Mouse (Mus musculus) lung, embryonic 15.5 days (tissue): ENCODE measurements around the gene Bcat2. TPM values are rescaled to one million over a fixed set of nuclear protein-coding genes. Genes with fewer than 3 reads are reported as not detected.

Experiments
- ATAC-seq: fragments of 200-750 bp; cut with Nextera tagmentation; 2 replicates; pipeline ENCODE4 v1.8.0; 2017; ENCODE audit warnings: moderate number of reproducible peaks, borderline replicate concordance; ENCODE audit not compliant: low FRiP score, low TSS enrichment; ENCODE audit errors: extremely low read depth
- H3K27ac ChIP-seq: fragments of 300-500 bp; sonication (generic); 2 replicates; pipeline ENCODE4 v1.5.1; 2015; ENCODE audit warnings: moderate library complexity, mild to moderate bottlenecking, inconsistent platforms
- H3K27me3 ChIP-seq: fragments of 300-500 bp; sonication (generic); 2 replicates; pipeline ENCODE4 v1.6.1; 2015; ENCODE audit warnings: inconsistent platforms
- H3K36me3 ChIP-seq: fragments of 300-500 bp; sonication (generic); 2 replicates; pipeline ENCODE4 v1.6.1; 2015; ENCODE audit warnings: inconsistent platforms
- H3K4me1 ChIP-seq: fragments of 300-500 bp; sonication (generic); 2 replicates; pipeline ENCODE4 v1.6.1; 2015; ENCODE audit warnings: inconsistent platforms
- H3K4me2 ChIP-seq: fragments of 300-500 bp; sonication (generic); 2 replicates; pipeline ENCODE4 v1.6.1; 2015; ENCODE audit warnings: inconsistent platforms, mild to moderate bottlenecking, moderate library complexity
- H3K4me3 ChIP-seq: fragments of 300-500 bp; sonication (generic); 2 replicates; pipeline ENCODE4 v1.5.1; 2015; ENCODE audit warnings: mild to moderate bottlenecking, inconsistent platforms
- H3K9ac ChIP-seq: fragments of 300-500 bp; sonication (generic); 2 replicates; pipeline ENCODE4 v1.6.1; 2015; ENCODE audit warnings: inconsistent platforms
- H3K9me3 ChIP-seq: fragments of 300-500 bp; sonication (generic); 2 replicates; pipeline ENCODE4 v1.6.1; 2016; ENCODE audit warnings: inconsistent platforms
- WGBS: fragments of 180-500 bp; shearing (Covaris S2); methylation state at CpG from one replicate; pipeline ENCODE4 v1.1.7; 2015; 5-methylcytosine and 5-hydroxymethylcytosine counted together
- polyA plus RNA-seq: library from polyadenylated mRNA; unstranded; fragments of >200 nt; fragmentation: Nextera tagmentation; extraction: Ambion mirVana; gene quantifications from 2 replicates; pipeline ENCODE4 v1.2.1, GENCODE M21; 2015

Gene Bcat2
- polyA plus RNA-seq, 1 experiment from 2014 or later = 62.5 TPM

DNA sequence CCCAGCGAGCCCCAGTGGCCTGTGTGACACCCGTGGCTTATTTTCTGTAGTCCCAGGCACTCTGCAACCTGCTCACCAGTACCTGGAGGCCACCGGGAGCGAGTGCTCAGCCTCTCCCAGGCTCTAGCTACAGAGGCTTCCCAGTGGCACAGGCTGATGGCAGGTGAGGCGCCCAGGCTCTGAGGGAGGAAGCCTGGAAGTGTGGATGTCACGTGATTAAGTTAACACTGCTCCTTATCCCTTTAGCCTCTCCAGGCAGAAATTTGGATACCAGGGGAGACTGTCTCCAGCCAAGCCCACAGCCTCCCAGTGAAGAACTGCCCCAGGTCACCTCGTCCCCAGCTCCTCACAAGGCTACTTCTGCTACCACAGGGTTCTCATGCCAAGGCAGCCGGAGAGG, 16.4 kb upstream of the Bcat2 start:
- H3K4me2 ChIP-seq = no peak overlapping the region
- H3K4me3 ChIP-seq = no peak overlapping the region
- ATAC-seq = no peak
- 0 out of 2 replicates have a peak, but pooled peaks cover 1% of the 10 kb centered on the region for H3K4me1 ChIP-seq
- H3K36me3 ChIP-seq = no peaks in the 10 kb centered on the region
- H3K27me3 ChIP-seq = no peaks in the 10 kb centered on the region
- 52% methylated on average over 8 of the region's 8 CpGs for WGBS
- H3K27ac ChIP-seq = no peak overlapping the region
- H3K9me3 ChIP-seq = no peaks in the 10 kb centered on the region
- H3K9ac ChIP-seq = no peak overlapping the region

DNA sequence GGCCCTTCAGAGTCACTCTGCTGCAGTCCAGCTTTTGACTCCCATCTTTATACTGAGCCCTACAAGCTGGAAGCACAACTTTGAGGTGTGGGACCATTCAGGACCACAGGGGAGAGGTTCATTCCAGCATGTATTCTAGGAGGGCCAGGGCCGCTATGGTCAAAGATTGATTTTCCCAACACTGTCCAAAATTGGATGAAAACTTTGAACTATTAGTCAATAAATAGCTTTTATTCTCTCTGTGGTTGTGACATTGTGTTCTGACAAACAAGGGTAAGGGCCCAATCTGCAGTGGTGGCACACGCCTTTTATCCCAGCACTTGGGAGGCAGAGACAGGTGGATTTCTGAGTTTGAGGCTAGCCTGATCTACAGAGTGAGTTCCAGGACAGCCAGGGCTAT, 16.0 kb upstream of the Bcat2 start:
- 91% methylated on average over 2 of the region's 2 CpGs for WGBS

GRCm38 (mm10) chr7:45554744-45555143, 15.2 kb upstream of the Bcat2 start, which contains the start of gene Hsd17b14:
Hsd17b14 (plus strand) TSS chr7:45554893.
- Histone ChIP-seq H3K4me3 (no peak within 1 kb of the TSS), H3K4me1 (0 out of 2 replicates have a peak, but pooled peaks cover 6% of the 10 kb centered on the region), H3K4me2 (no peak within 1 kb of the TSS), H3K27me3 (no peaks in the 10 kb centered on the region), H3K9ac (no peak within 1 kb of the TSS), H3K9me3 (no peaks in the 10 kb centered on the region), H3K36me3 (no peaks in the 10 kb centered on the region), H3K27ac (no peak within 1 kb of the TSS)
- no peak for ATAC-seq
- 22% methylated on average over 8 of the region's 8 CpGs for WGBS

More for the DNA sequence above, 16.0 kb upstream of the Bcat2 start:
- H3K27me3 ChIP-seq = no peaks in the 10 kb centered on the region
- H3K4me2 ChIP-seq = no peak overlapping the region
- 0 out of 2 replicates have a peak, but pooled peaks cover 6% of the 10 kb centered on the region for H3K4me1 ChIP-seq
- H3K9ac ChIP-seq = no peak overlapping the region
- no peak overlapping the region for H3K27ac ChIP-seq
- no peak overlapping the region for H3K4me3 ChIP-seq
- H3K9me3 ChIP-seq = no peaks in the 10 kb centered on the region
- no peak for ATAC-seq
- no peaks in the 10 kb centered on the region for H3K36me3 ChIP-seq

- Histone ChIP-seq H3K9ac (no peak overlapping the region), H3K9me3 (no peaks in the 10 kb centered on the region), H3K4me2 (no peak overlapping the region), H3K27ac (no peak overlapping the region), H3K4me3 (no peak overlapping the region), H3K36me3 (no peaks in the 10 kb centered on the region), H3K27me3 (no peaks in the 10 kb centered on the region), H3K4me1 (peaks cover 8% of the 10 kb centered on the region; the same call in 1 of the 2 replicates)
- no peak for ATAC-seq
- 14% methylated on average over 8 of the region's 8 CpGs for WGBS
Observed at GRCm38 (mm10) chr7:45555787-45556186, 14.2 kb upstream of the Bcat2 start.

DNA sequence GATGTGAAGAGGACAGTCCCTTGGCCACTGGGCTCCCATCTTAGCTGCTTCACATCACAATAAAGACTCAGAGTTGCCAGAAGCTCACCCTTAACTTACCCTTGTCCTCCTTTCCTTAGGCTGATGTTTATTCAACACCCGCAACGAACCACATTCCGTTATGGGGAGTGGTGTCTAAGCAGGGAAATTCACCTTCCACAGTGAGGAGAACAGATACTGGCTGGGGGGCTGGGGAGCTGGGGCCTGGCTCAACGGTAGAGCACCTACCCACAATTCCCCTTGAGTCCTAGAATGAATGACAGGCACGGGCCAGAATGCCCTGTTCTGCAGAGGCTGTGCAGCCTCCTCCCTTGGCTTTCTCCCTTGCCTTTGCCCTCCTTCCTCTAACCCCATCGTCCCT, 11.0 kb upstream of the Bcat2 start:
- Histone ChIP-seq H3K9ac (no peak overlapping the region), H3K4me2 (no peak overlapping the region), H3K9me3 (no peaks in the 10 kb centered on the region), H3K4me3 (no peak overlapping the region), H3K36me3 (no peaks in the 10 kb centered on the region), H3K27me3 (no peaks in the 10 kb centered on the region), H3K4me1 (peaks cover 23% of the 10 kb centered on the region), H3K27ac (0 out of 2 replicates have a peak overlapping the region, but pooled peaks have one; percentile 29)
- WGBS = 24% methylated on average over 5 of the region's 6 CpGs
- no peak for ATAC-seq

GRCm38 (mm10) chr7:45560241-45560640, 9.7 kb upstream of the Bcat2 start:
- no peaks in the 10 kb centered on the region for H3K36me3 ChIP-seq
- H3K9me3 ChIP-seq = no peaks in the 10 kb centered on the region
- no peak overlapping the region for H3K4me2 ChIP-seq
- WGBS = 74% methylated on average over 7 of the region's 7 CpGs
- no peak overlapping the region for H3K27ac ChIP-seq
- H3K27me3 ChIP-seq = no peaks in the 10 kb centered on the region
- ATAC-seq = no peak
- no peak overlapping the region for H3K4me3 ChIP-seq
- peaks cover 23% of the 10 kb centered on the region for H3K4me1 ChIP-seq
- no peak overlapping the region for H3K9ac ChIP-seq

DNA sequence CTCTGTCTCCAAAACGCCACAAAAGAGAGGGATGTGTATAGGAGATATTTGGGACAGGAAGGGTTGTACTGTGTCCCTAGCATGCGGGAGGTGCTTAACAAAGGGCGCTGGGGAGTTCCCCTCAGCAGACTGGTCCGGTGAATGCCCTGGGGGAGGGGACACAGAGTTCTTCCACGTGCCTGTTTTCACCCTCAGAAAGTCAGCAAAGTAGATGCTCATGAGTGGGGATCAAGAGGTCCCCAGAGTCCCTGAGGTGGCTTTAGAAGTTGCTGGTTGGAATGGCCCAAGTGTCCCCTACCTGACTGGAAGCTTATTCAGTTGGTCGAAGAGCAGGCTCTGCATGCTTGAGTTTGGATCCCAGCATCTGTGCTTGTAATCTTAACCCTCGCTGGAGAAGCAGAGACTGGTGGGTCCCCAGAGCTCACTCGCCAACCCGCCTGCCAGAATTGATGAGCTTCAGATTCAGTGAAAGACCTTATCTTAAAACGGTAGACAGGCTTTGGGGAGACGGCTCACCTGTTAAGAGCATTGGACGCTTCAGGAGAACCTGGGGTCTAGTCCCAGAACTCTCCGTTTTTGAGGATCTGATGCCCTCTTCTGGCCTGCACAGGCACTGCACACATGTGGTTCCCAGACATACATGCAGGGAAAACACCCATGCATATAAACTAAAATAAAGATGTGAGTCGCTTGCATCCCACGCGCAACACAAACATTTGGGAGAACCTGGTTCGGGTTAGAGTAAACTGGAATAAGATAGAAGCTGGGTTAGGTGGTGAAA, 8.9 kb upstream of the Bcat2 start:
- no peak overlapping the region for H3K27ac ChIP-seq
- no peaks in the 10 kb centered on the region for H3K36me3 ChIP-seq
- peak overlapping the region; percentile 36 for H3K4me2 ChIP-seq
- no peaks in the 10 kb centered on the region for H3K9me3 ChIP-seq
- no peaks in the 10 kb centered on the region for H3K27me3 ChIP-seq
- no peak for ATAC-seq
- 15% methylated on average over 17 of the region's 17 CpGs for WGBS
- peaks cover 23% of the 10 kb centered on the region for H3K4me1 ChIP-seq
- no peak overlapping the region for H3K4me3 ChIP-seq
- 0 out of 2 replicates have a peak overlapping the region, but pooled peaks have one; percentile 5 for H3K9ac ChIP-seq

DNA sequence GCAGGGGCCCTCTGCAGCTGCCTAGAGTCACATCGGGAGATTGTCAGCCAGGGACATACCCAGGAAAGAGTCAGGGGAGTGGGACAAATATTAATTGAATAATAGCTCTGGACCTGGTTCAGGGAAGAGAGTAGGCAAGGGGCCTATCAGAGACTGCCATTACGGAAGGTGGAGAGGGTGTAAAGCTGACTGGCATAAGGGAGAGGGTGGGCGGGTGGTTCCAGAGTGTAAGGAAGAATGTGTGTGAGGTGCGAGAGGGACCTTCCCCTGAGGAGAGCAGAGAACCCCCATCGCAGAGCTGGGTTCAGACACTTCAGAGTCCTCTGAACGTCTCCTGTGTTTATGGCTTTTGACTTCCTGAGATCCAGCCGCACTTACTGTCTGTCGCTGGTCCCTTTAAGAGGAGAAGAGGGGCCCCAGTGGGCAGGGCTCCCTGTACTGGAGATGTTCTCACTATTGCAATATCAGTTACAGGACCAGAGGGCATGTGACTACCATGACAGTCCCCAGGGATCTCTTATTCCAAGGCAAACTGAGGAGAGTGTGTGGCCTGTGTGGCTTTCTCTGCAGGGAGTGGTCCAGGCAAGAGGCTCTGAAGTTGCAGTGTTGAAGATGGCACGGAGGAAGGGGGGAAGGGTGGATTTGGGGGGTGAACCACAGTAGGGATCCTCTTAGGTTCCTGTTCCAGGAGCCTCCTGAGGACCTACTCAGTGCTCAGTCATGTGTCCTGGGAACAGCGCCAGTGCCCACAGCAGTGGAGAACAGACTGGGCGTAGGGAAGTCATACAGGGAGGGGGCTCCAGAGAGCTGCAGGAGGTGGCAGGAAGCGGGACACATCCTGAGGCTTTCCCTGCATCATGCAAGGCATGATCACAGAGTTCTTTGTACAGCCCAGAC, 8.1 kb upstream of the Bcat2 start:
- peak overlapping the region; percentile 5; the same call in 1 of the 2 replicates for H3K9ac ChIP-seq
- H3K9me3 ChIP-seq = no peaks in the 10 kb centered on the region
- H3K4me2 ChIP-seq = peak overlapping the region; percentile 36
- H3K4me3 ChIP-seq = no peak overlapping the region
- H3K4me1 ChIP-seq = peaks cover 23% of the 10 kb centered on the region
- no peak overlapping the region for H3K27ac ChIP-seq
- no peak; the same call in 1 of the 2 replicates for ATAC-seq
- no peaks in the 10 kb centered on the region for H3K27me3 ChIP-seq
- 34% methylated on average over 12 of the region's 12 CpGs for WGBS
- H3K36me3 ChIP-seq = no peaks in the 10 kb centered on the region

DNA sequence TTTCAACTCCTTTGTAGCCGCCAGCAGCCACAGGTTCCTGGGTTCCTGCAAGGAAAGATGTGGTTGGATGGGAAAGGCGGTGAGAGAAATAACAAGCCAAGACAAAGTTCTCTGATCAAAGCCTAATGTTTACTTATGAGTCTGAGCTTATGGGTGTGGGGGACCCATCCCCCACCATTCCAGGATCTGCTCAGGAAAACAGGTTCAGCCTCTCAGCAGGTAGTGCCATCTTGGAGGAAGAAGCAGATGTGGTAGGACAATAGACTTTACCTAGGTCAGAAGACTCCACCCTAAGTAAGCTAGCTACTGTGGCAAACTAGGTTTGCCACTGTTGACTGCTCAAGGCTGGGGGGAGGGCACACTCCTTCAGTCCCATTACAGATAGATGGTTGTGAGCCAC, 5.1 kb upstream of the Bcat2 start:
- Histone ChIP-seq H3K9me3 (no peaks in the 10 kb centered on the region), H3K4me1 (peaks cover 29% of the 10 kb centered on the region), H3K4me3 (no peak overlapping the region), H3K36me3 (no peaks in the 10 kb centered on the region), H3K4me2 (no peak overlapping the region), H3K27me3 (no peaks in the 10 kb centered on the region), H3K27ac (no peak overlapping the region), H3K9ac (no peak overlapping the region)
- 62% methylated on average over 2 of the region's 2 CpGs for WGBS
- no peak for ATAC-seq

GRCm38 (mm10) chr7:45565446-45565845, 4.5 kb upstream of the Bcat2 start:
- no peaks in the 10 kb centered on the region for H3K27me3 ChIP-seq
- no peak overlapping the region for H3K9ac ChIP-seq
- H3K27ac ChIP-seq = no peak overlapping the region
- no peak for ATAC-seq
- H3K4me3 ChIP-seq = no peak overlapping the region
- WGBS = 86% methylated on average over 9 of the region's 9 CpGs
- H3K4me1 ChIP-seq = peaks cover 31% of the 10 kb centered on the region
- no peak overlapping the region for H3K4me2 ChIP-seq
- no peaks in the 10 kb centered on the region for H3K36me3 ChIP-seq
- H3K9me3 ChIP-seq = no peaks in the 10 kb centered on the region

- peak overlapping the region; percentile 76 for H3K4me2 ChIP-seq
- H3K4me3 ChIP-seq = no peak overlapping the region
- H3K27me3 ChIP-seq = no peaks in the 10 kb centered on the region
- no peaks in the 10 kb centered on the region for H3K36me3 ChIP-seq
- 68% methylated on average over 8 of the region's 8 CpGs for WGBS
- H3K27ac ChIP-seq = peak overlapping the region; percentile 95
- H3K4me1 ChIP-seq = peaks cover 30% of the 10 kb centered on the region
- no peaks in the 10 kb centered on the region for H3K9me3 ChIP-seq
- no peak for ATAC-seq
- 0 out of 2 replicates have a peak overlapping the region, but pooled peaks have one; percentile 11 for H3K9ac ChIP-seq
Observed at GRCm38 (mm10) chr7:45567112-45567779, 2.7 kb upstream of the Bcat2 start.
